Mouse (Mus musculus): ENCODE measurements at regions not wholly inside any gene's neighbourhood (a gene's known extent, or its start where the extent isn't known, plus 50 kb on each side); places are given as distances from the start of the nearest gene placed in this dataset.

GRCm38 (mm10) chr8:90659066-90659465 is 158.1 kb downstream of the Gm19935 start:
- TF ChIP-seq EP300 (IDR thresholded peaks at IDR 0.05; ENCODE audit: low read depth) (no peak), CTCF (IDR thresholded peaks at IDR 0.05; ENCODE audit: low read depth) (no peak)

Data from liver, embryonic 14.5 days (tissue).